Mouse (Mus musculus) brain, embryonic 14.5 days (tissue): ENCODE measurements around the gene Otub1.

Experiments
- CTCF ChIP-seq: fragments of 200-500 bp; IDR thresholded peaks from 2 replicates; pipeline ENCODE4 v1.5.1; 2012; ENCODE audit warnings: inconsistent platforms, mild to moderate bottlenecking, moderate library complexity, borderline replicate concordance; ENCODE audit not compliant: insufficient read depth, insufficient read length; ENCODE audit errors: extremely low read depth
- POLR2A ChIP-seq: fragments of 200-500 bp; IDR thresholded peaks from 2 replicates; pipeline ENCODE4 v1.6.1; 2012; ENCODE audit warnings: mild to moderate bottlenecking, inconsistent platforms, borderline replicate concordance; ENCODE audit not compliant: poor library complexity, insufficient read depth, insufficient read length, severe bottlenecking; ENCODE audit errors: extremely low read depth

- TF ChIP-seq CTCF (no peak), POLR2A (no peak)
Measured at GRCm38 (mm10) chr19:7180756-7181405, 25.2 kb downstream of the Otub1 start.
